Mouse (Mus musculus) CH12.LX (cell line): ENCODE results near the gene Cacng8.

Source experiments
- CHD1 ChIP-seq: IDR thresholded peaks from 2 replicates; pipeline ENCODE4 v1.6.1; 2012; ENCODE audit warnings: low read depth, low read length, improper control_type of control experiment, inconsistent platforms
- CHD2 ChIP-seq: IDR thresholded peaks from 2 replicates; pipeline ENCODE4 v1.6.1; 2011; ENCODE audit warnings: low read length, improper control_type of control experiment
- CTCF ChIP-seq, 2 experiments: IDR thresholded peaks in 1 of 2; conservative IDR thresholded peaks in 1 of 2; 2 replicates each; pipeline ENCODE4 v1.5.1; 2011 to 2012; ENCODE audit warnings: low read depth in 2 of 2, low read length in 2 of 2, improper control_type of control experiment in 1 of 2, inconsistent platforms in 1 of 2, mild to moderate bottlenecking in 1 of 2, moderate library complexity in 1 of 2
- E2F4 ChIP-seq: IDR thresholded peaks from 2 replicates; pipeline ENCODE4 v1.6.1; 2011; ENCODE audit warnings: low read depth, low read length, improper control_type of control experiment; ENCODE audit not compliant: insufficient replicate concordance
- EP300 ChIP-seq: IDR thresholded peaks from 2 replicates; pipeline ENCODE4 v1.6.1; 2011; ENCODE audit warnings: low read length, improper control_type of control experiment
- HCFC1 ChIP-seq: IDR thresholded peaks from 2 replicates; pipeline ENCODE4 v1.6.1; 2012; ENCODE audit warnings: low read depth, mild to moderate bottlenecking, inconsistent platforms, low read length, improper control_type of control experiment
- JUN ChIP-seq: IDR thresholded peaks from 2 replicates; pipeline ENCODE4 v1.6.1; 2011; ENCODE audit warnings: low read depth, mild to moderate bottlenecking, low read length, improper control_type of control experiment, moderate library complexity; ENCODE audit not compliant: insufficient read depth
- MAZ ChIP-seq: IDR thresholded peaks from 2 replicates; pipeline ENCODE4 v1.6.1; 2012; ENCODE audit warnings: low read depth, mild to moderate bottlenecking, inconsistent platforms, low read length, improper control_type of control experiment, moderate library complexity
- POLR2A ChIP-seq: IDR thresholded peaks from 2 replicates; pipeline ENCODE4 v1.6.1; 2011; ENCODE audit warnings: low read depth, mild to moderate bottlenecking, improper control_type of control experiment, low read length
- TBP ChIP-seq: conservative IDR thresholded peaks from 2 replicates; pipeline ENCODE4 v1.6.1; 2011; ENCODE audit warnings: low read depth, low read length, improper control_type of control experiment
- USF2 ChIP-seq: conservative IDR thresholded peaks from 2 replicates; pipeline ENCODE4 v1.6.1; 2011; ENCODE audit warnings: low read depth, low read length, improper control_type of control experiment

- no peak for TF ChIP-seq CHD2
- no peak for TF ChIP-seq POLR2A
- no peak for TF ChIP-seq CTCF (conservative IDR thresholded peaks at IDR 0.05 in 1 of 2, IDR thresholded peaks at IDR 0.05 in 1 of 2; ENCODE audit: low read depth in 2 of 2, low read length in 2 of 2)
- TF ChIP-seq USF2, result no peak
- no peak for TF ChIP-seq TBP
- TF ChIP-seq EP300, result no peak
- no peak for TF ChIP-seq HCFC1
- TF ChIP-seq MAZ, result no peak
- no peak for TF ChIP-seq E2F4
- no peak for TF ChIP-seq JUN
- no peak for TF ChIP-seq CHD1
These were observed 35.6 kb upstream of the Cacng8 start for GRCm38 (mm10) chr7:3354850-3355249.
